Mouse (Mus musculus): ENCODE measurements at regions not wholly inside any gene's neighbourhood (a gene's known extent, or its start where the extent isn't known, plus 50 kb on each side); places are given as distances from the start of the nearest gene placed in this dataset.

- Histone ChIP-seq H3K4me1 (ENCODE audit: control insufficient read depth, insufficient read depth, low read length) (no peaks in the 10 kb centered on the region), H3K36me3 (ENCODE audit: control insufficient read depth, insufficient read depth, low read length) (no peaks in the 10 kb centered on the region), H3K4me3 (ENCODE audit: low read length) (no peak overlapping the region), H3K27me3 (replicated peaks; ENCODE audit: control insufficient read depth, insufficient read depth, low read length) (no peaks in the 10 kb centered on the region), H3K9me3 (ENCODE audit: control insufficient read depth, low read length) (no peaks in the 10 kb centered on the region), H3K9ac (ENCODE audit: low read depth, low read length) (no peak overlapping the region), H3K27ac (ENCODE audit: low read length) (no peak overlapping the region), H3K4me2 (ENCODE audit: low read depth, low read length) (no peak overlapping the region)
- WGBS = 81% methylated on average over 9 of the region's 9 CpGs
- ATAC-seq = no peak
These were observed 212.0 kb upstream of the Jarid2 start for GRCm38 (mm10) chr13:44517312-44517711.

- Histone ChIP-seq H3K4me2 (ENCODE audit: low read depth, low read length) (no peak overlapping the region), H3K36me3 (ENCODE audit: control insufficient read depth, insufficient read depth, low read length) (no peaks in the 10 kb centered on the region), H3K4me3 (ENCODE audit: low read length) (no peak overlapping the region), H3K9me3 (ENCODE audit: control insufficient read depth, low read length) (no peaks in the 10 kb centered on the region), H3K9ac (ENCODE audit: low read depth, low read length) (no peak overlapping the region), H3K27ac (ENCODE audit: low read length) (no peak overlapping the region), H3K4me1 (ENCODE audit: control insufficient read depth, insufficient read depth, low read length) (no peaks in the 10 kb centered on the region), H3K27me3 (replicated peaks; ENCODE audit: control insufficient read depth, insufficient read depth, low read length) (no peaks in the 10 kb centered on the region)
- 88% methylated on average over 4 of the region's 4 CpGs for WGBS
- no peak for ATAC-seq
These were observed 211.1 kb upstream of the Jarid2 start for GRCm38 (mm10) chr13:44518215-44518614.

GRCm38 (mm10) chr13:44523516-44523915 is 205.8 kb upstream of the Jarid2 start:
- H3K4me3 ChIP-seq (ENCODE audit: low read length) = no peak overlapping the region
- no peak overlapping the region for H3K9ac ChIP-seq (ENCODE audit: low read depth, low read length)
- no peaks in the 10 kb centered on the region for H3K4me1 ChIP-seq (ENCODE audit: control insufficient read depth, insufficient read depth, low read length)
- no peak overlapping the region for H3K27ac ChIP-seq (ENCODE audit: low read length)
- no peak overlapping the region for H3K4me2 ChIP-seq (ENCODE audit: low read depth, low read length)
- 54% methylated on average over 4 of the region's 4 CpGs for WGBS
- no peak for ATAC-seq
- no peaks in the 10 kb centered on the region for H3K36me3 ChIP-seq (ENCODE audit: control insufficient read depth, insufficient read depth, low read length)
- no peaks in the 10 kb centered on the region for H3K27me3 ChIP-seq (replicated peaks; ENCODE audit: control insufficient read depth, insufficient read depth, low read length)
- no peaks in the 10 kb centered on the region for H3K9me3 ChIP-seq (ENCODE audit: control insufficient read depth, low read length)

- Histone ChIP-seq H3K27me3 (replicated peaks; ENCODE audit: control insufficient read depth, insufficient read depth, low read length) (no peaks in the 10 kb centered on the region), H3K4me2 (ENCODE audit: low read depth, low read length) (no peak overlapping the region), H3K4me3 (ENCODE audit: low read length) (no peak overlapping the region), H3K9ac (ENCODE audit: low read depth, low read length) (no peak overlapping the region), H3K36me3 (ENCODE audit: control insufficient read depth, insufficient read depth, low read length) (no peaks in the 10 kb centered on the region), H3K9me3 (ENCODE audit: control insufficient read depth, low read length) (no peaks in the 10 kb centered on the region), H3K4me1 (ENCODE audit: control insufficient read depth, insufficient read depth, low read length) (no peaks in the 10 kb centered on the region), H3K27ac (ENCODE audit: low read length) (no peak overlapping the region)
- ATAC-seq = no peak
- 88% methylated on average over 9 of the region's 9 CpGs for WGBS
These were observed 198.3 kb upstream of the Jarid2 start for GRCm38 (mm10) chr13:44530867-44531564.

GRCm38 (mm10) chr13:44532631-44533180 is 196.6 kb upstream of the Jarid2 start:
- no peak overlapping the region for H3K4me3 ChIP-seq (ENCODE audit: low read length)
- H3K4me2 ChIP-seq (ENCODE audit: low read depth, low read length) = no peak overlapping the region
- H3K27ac ChIP-seq (ENCODE audit: low read length) = no peak overlapping the region
- H3K4me1 ChIP-seq (ENCODE audit: control insufficient read depth, insufficient read depth, low read length) = no peaks in the 10 kb centered on the region
- no peak for ATAC-seq
- no peaks in the 10 kb centered on the region for H3K9me3 ChIP-seq (ENCODE audit: control insufficient read depth, low read length)
- H3K9ac ChIP-seq (ENCODE audit: low read depth, low read length) = no peak overlapping the region
- H3K36me3 ChIP-seq (ENCODE audit: control insufficient read depth, insufficient read depth, low read length) = no peaks in the 10 kb centered on the region
- no peaks in the 10 kb centered on the region for H3K27me3 ChIP-seq (replicated peaks; ENCODE audit: control insufficient read depth, insufficient read depth, low read length)
- 77% methylated on average over 11 of the region's 11 CpGs for WGBS

- no peaks in the 10 kb centered on the region for H3K9me3 ChIP-seq (ENCODE audit: control insufficient read depth, low read length)
- no peak overlapping the region for H3K27ac ChIP-seq (ENCODE audit: low read length)
- H3K36me3 ChIP-seq (ENCODE audit: control insufficient read depth, insufficient read depth, low read length) = no peaks in the 10 kb centered on the region
- no peak overlapping the region for H3K9ac ChIP-seq (ENCODE audit: low read depth, low read length)
- H3K4me3 ChIP-seq (ENCODE audit: low read length) = no peak overlapping the region
- ATAC-seq = no peak
- 92% methylated on average over 6 of the region's 6 CpGs for WGBS
- no peaks in the 10 kb centered on the region for H3K4me1 ChIP-seq (ENCODE audit: control insufficient read depth, insufficient read depth, low read length)
- H3K4me2 ChIP-seq (ENCODE audit: low read depth, low read length) = no peak overlapping the region
- no peaks in the 10 kb centered on the region for H3K27me3 ChIP-seq (replicated peaks; ENCODE audit: control insufficient read depth, insufficient read depth, low read length)
These were observed 194.6 kb upstream of the Jarid2 start for GRCm38 (mm10) chr13:44534575-44535080.

GRCm38 (mm10) chr13:44535441-44535840 is 193.8 kb upstream of the Jarid2 start:
- Histone ChIP-seq H3K27me3 (replicated peaks; ENCODE audit: control insufficient read depth, insufficient read depth, low read length) (no peaks in the 10 kb centered on the region), H3K4me1 (ENCODE audit: control insufficient read depth, insufficient read depth, low read length) (no peaks in the 10 kb centered on the region), H3K27ac (ENCODE audit: low read length) (no peak overlapping the region), H3K4me2 (ENCODE audit: low read depth, low read length) (no peak overlapping the region), H3K9ac (ENCODE audit: low read depth, low read length) (no peak overlapping the region), H3K36me3 (ENCODE audit: control insufficient read depth, insufficient read depth, low read length) (no peaks in the 10 kb centered on the region), H3K4me3 (ENCODE audit: low read length) (no peak overlapping the region), H3K9me3 (ENCODE audit: control insufficient read depth, low read length) (no peaks in the 10 kb centered on the region)
- 80% methylated on average over 18 of the region's 18 CpGs for WGBS
- no peak for ATAC-seq

GRCm38 (mm10) chr13:44538238-44538637 is 191.0 kb upstream of the Jarid2 start:
- H3K9ac ChIP-seq (ENCODE audit: low read depth, low read length) = no peak overlapping the region
- H3K27me3 ChIP-seq (replicated peaks; ENCODE audit: control insufficient read depth, insufficient read depth, low read length) = no peaks in the 10 kb centered on the region
- H3K36me3 ChIP-seq (ENCODE audit: control insufficient read depth, insufficient read depth, low read length) = no peaks in the 10 kb centered on the region
- H3K27ac ChIP-seq (ENCODE audit: low read length) = no peak overlapping the region
- no peak overlapping the region for H3K4me2 ChIP-seq (ENCODE audit: low read depth, low read length)
- WGBS = 88% methylated on average over 7 of the region's 7 CpGs
- H3K9me3 ChIP-seq (ENCODE audit: control insufficient read depth, low read length) = no peaks in the 10 kb centered on the region
- H3K4me3 ChIP-seq (ENCODE audit: low read length) = no peak overlapping the region
- no peak for ATAC-seq
- no peaks in the 10 kb centered on the region for H3K4me1 ChIP-seq (ENCODE audit: control insufficient read depth, insufficient read depth, low read length)

GRCm38 (mm10) chr13:44540401-44540800 is 188.9 kb upstream of the Jarid2 start:
- WGBS = 76% methylated on average over 4 of the region's 4 CpGs
- no peak overlapping the region for H3K4me2 ChIP-seq (ENCODE audit: low read depth, low read length)
- no peaks in the 10 kb centered on the region for H3K27me3 ChIP-seq (replicated peaks; ENCODE audit: control insufficient read depth, insufficient read depth, low read length)
- H3K9ac ChIP-seq (ENCODE audit: low read depth, low read length) = no peak overlapping the region
- no peaks in the 10 kb centered on the region for H3K4me1 ChIP-seq (ENCODE audit: control insufficient read depth, insufficient read depth, low read length)
- no peak for ATAC-seq
- H3K4me3 ChIP-seq (ENCODE audit: low read length) = no peak overlapping the region
- no peak overlapping the region for H3K27ac ChIP-seq (ENCODE audit: low read length)
- H3K36me3 ChIP-seq (ENCODE audit: control insufficient read depth, insufficient read depth, low read length) = no peaks in the 10 kb centered on the region
- H3K9me3 ChIP-seq (ENCODE audit: control insufficient read depth, low read length) = no peaks in the 10 kb centered on the region

All from intestine, embryonic 16.5 days (tissue).